Mouse (Mus musculus) adrenal gland, postnatal 14 days (tissue): ENCODE results near the gene Pdss1. TPM values are rescaled to one million over a fixed set of nuclear protein-coding genes. Genes with fewer than 3 reads are reported as not detected.

Experiments
- DNase-seq: peaks from one replicate; pipeline ENCODE4 v3.0.0; 2021; ENCODE audit warnings: mixed read lengths
- total RNA-seq: library from RNA; stranded (reverse); gene quantifications from 2 replicates; pipeline ENCODE4 v1.2.3, GENCODE M21; 2021

The Pdss1 gene
- total RNA-seq, 1 experiment from 2014 or later, result 11.6 TPM

DNA sequence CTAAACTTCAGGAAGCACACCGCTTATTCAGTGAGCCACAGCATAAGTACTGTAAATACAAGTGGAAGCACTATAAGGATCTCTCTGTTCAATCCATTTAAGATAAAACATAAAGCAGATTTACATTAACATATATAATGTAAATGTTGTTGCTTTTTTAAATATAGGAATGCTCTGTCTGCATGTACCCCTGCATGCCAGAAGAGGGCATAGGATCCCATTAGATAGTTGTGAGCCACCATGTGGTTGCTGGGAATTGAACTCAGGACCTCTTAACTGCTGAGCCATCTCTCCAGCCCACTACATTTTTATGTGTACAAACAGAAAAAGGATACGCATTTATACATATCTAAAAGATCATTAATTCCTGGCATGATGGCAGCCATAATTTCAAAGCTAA, 66.4 kb downstream of the Pdss1 start:
- no peak for DNase-seq

DNA sequence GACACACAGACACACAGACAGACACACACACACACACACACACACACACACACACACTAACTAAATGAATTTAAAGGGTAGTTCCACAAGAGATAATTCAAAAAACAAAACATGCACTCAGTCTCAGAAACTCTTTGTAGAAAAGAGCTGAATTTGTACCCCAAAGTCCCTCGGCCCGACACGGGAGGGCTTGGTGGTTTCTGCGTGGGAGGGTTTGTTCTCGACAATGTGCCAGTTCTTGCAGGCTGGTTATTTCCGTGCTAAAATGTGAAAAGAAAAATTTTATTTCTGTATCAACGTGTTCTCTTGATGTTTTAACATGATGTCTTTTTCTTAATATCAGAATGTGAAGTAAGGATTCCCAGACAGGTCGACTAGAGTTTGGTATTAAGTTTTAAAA, 66.9 kb downstream of the Pdss1 start:
- DNase-seq, result no peak

DNA sequence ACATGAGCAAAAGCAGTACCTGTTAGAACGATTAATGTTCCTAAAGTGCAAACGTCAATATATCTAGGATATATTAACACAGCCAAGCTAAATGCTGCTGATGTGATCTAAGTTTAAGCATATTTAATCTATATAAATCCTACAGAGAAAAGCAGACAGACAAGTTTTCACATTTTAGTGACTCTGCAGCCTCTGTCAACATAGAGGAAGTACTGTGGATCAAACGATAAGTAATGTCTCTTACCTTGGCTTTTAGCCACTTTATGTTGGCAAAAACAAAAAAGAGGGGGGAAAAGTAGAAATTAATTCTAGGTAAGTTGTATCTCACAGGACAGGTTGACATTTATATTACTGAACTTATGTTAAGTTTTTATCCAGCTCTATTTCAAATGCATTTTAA, 67.6 kb downstream of the Pdss1 start:
- no peak for DNase-seq

DNA sequence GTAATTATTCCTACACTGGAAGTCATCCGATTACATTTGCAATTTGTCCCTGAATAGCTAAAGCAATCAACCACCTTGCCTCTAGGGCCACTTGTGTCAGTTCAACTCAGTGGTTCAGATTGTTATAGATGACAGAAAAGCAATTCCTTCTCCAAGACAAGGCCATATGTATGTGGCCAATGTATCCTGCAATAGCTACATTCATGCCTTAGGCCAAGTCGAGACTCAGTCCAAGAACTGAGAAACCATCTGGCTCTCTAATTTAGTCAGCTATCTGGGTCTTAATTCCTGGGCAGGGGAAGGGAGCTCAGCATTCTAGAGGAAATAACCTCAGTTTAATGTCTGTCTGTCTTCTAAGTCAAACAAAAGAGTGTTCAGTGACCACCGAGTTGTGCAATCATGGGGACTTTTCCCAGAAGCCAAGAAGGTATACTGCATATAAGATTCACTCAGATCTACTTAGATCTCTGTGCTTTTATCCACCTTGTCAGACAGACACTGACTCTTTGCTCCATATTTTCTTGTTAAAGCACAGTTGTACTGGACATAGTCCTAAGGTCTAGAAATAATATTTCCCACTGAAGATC, 82.2 kb downstream of the Pdss1 start:
- DNase-seq, result no peak

DNA sequence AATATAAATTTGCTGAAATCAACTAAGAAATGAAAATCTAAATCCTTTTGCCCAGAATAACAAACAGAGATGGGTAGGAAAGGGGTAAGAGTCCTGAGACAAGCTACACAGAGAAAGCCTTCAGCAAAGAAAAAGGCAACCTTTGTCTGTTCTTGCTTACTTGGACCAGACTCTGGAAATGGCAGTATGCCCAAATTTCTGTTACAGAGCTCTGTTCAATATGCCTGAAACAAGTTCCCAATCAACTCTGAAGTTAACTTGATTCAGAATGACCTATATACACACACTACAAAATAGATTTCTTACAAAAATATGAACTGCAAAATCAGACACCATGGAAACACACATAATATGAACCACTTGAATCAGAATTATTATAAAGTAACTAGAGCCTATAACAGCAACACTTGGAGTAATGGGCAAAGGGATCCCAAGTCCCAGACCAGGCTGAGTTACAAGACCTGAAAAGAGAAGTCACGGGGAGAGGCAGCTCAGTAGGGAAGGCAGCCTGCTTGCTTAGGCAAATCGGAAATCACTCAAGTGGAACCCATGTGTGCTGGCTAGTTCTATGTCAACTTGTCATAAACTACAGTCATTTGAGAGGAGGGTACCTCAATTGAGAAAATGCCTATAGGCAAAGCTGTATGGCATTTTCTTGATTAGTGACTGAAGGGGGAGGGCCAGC, 90.8 kb downstream of the Pdss1 start:
- no peak for DNase-seq

Other genes starting within 250 kb of the Pdss1 start
- 3.6 and 13.0 TPM in 2 replicates for gene Apbb1ip, start 121.4 kb upstream of the Pdss1 start, total RNA-seq
- gene Abi1, start 144.7 kb downstream of the Pdss1 start, total RNA-seq, result 66.9 and 67.6 TPM in 2 replicates
- 66.1 and 75.1 TPM in 2 replicates for gene Acbd5, start 172.6 kb downstream of the Pdss1 start, total RNA-seq